Mouse (Mus musculus): ENCODE measurements at regions not wholly inside any gene's neighbourhood (a gene's known extent, or its start where the extent isn't known, plus 50 kb on each side); places are given as distances from the start of the nearest gene placed in this dataset.

DNA sequence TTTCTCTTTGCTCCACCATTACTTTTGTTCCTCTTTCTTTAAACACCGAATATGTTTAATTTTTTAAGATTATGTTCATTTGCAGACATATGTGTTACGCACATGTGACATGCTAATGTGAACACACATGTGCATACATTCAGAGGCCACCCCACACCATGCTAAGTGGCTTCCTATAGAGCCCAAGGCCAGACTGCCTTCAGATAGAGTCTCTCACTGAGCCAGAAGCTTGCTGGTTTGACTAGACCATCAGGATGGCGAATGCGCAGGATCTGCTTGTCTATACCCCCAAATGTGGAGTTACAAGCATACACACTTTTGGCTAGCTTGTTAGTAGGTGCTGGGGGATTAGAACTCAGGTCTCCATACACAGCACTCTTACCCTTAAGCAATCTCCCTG lies 121.3 kb upstream of the Cxxc4 start:
- Histone ChIP-seq H3K9ac (ENCODE audit: low read depth, low read length) (no peak overlapping the region), H3K4me3 (ENCODE audit: low read depth, low read length) (no peak overlapping the region), H3K4me2 (ENCODE audit: low read depth, low read length) (no peak overlapping the region), H3K9me3 (replicated peaks; ENCODE audit: control insufficient read depth, low read length) (no peaks in the 10 kb centered on the region), H3K27ac (ENCODE audit: low read length) (no peak overlapping the region), H3K4me1 (ENCODE audit: control insufficient read depth, low read depth, low read length) (no peaks in the 10 kb centered on the region), H3K36me3 (ENCODE audit: control insufficient read depth, insufficient read depth) (no peaks in the 10 kb centered on the region), H3K27me3 (ENCODE audit: control insufficient read depth, insufficient read depth, low read depth, low read length) (no peaks in the 10 kb centered on the region)
- no peak for ATAC-seq (ENCODE audit: low read depth)
- WGBS (ENCODE audit: insufficient replicate concordance): 72% methylated on average over 4 of the region's 4 CpGs

DNA sequence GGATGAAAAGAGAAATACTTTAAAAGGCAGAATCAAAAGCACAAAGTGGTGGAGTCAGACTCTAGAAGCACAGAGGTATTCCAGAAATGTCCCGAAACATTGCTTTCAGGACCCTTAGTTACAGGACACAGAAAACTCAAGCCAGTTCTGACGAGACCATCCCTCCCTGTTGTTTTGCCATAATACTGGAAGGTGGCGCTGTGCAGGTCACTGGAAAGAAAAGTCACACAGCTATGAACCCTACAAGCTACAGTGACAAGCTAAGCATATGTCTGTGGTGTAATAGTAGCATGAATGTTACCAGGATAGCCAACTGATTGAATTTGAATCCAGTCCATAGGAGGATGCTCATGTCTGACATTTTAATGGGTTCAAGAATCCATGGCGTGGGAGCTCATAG lies 117.4 kb upstream of the Cxxc4 start:
- 51% methylated on average over 4 of the region's 4 CpGs for WGBS (ENCODE audit: insufficient replicate concordance)
- ATAC-seq (ENCODE audit: low read depth): no peak

DNA sequence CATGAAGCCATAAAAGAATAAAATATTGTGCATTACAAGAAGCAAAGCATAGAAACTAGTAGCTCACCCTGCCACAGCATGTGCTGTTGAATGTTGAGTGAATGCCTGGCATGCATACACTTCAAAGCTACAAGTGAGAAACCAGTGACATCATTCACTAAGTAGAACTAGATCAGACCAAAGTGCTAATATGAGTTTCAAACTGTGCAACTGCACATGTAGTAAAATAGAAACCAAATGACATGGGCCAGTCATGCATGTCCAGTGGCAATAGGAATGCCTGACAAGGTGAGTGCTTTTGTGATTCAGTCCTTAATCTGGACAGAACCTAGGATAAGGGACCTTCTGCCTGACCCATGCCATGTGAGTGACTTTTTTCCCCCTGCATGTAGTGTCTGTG lies 111.3 kb upstream of the Cxxc4 start:
- Histone ChIP-seq H3K4me3 (ENCODE audit: low read depth, low read length) (no peak overlapping the region), H3K36me3 (ENCODE audit: control insufficient read depth, insufficient read depth) (no peaks in the 10 kb centered on the region), H3K4me1 (ENCODE audit: control insufficient read depth, low read depth, low read length) (no peaks in the 10 kb centered on the region), H3K27me3 (ENCODE audit: control insufficient read depth, insufficient read depth, low read depth, low read length) (no peaks in the 10 kb centered on the region), H3K9me3 (replicated peaks; ENCODE audit: control insufficient read depth, low read length) (no peaks in the 10 kb centered on the region), H3K9ac (ENCODE audit: low read depth, low read length) (no peak overlapping the region), H3K4me2 (ENCODE audit: low read depth, low read length) (no peak overlapping the region), H3K27ac (ENCODE audit: low read length) (no peak overlapping the region)
- no peak for ATAC-seq (ENCODE audit: low read depth)

More for the DNA sequence above, 117.4 kb upstream of the Cxxc4 start:
- Histone ChIP-seq H3K36me3 (ENCODE audit: control insufficient read depth, insufficient read depth) (no peaks in the 10 kb centered on the region), H3K27ac (ENCODE audit: low read length) (no peak overlapping the region), H3K4me1 (ENCODE audit: control insufficient read depth, low read depth, low read length) (no peaks in the 10 kb centered on the region), H3K27me3 (ENCODE audit: control insufficient read depth, insufficient read depth, low read depth, low read length) (no peaks in the 10 kb centered on the region), H3K9me3 (replicated peaks; ENCODE audit: control insufficient read depth, low read length) (no peaks in the 10 kb centered on the region), H3K4me3 (ENCODE audit: low read depth, low read length) (no peak overlapping the region), H3K9ac (ENCODE audit: low read depth, low read length) (no peak overlapping the region), H3K4me2 (ENCODE audit: low read depth, low read length) (no peak overlapping the region)

DNA sequence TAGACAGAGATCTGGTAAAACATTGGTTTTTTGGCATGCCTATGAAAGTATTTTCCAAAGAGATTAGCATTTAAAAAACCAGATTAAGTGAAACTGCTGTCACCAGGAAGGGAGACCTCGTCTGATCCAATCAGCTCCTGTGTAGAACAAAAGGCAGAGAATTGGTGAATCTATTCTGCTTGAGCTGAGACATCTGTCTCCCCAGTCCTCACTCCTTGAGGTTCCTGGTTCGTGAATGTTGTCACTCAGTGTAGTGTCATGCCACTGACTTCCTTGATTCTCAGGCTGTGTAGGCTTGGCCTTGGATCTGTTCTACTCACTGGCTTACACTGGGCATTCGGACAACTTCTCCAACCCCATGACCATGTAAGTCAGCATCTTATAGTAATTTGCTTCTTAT lies 105.9 kb upstream of the Cxxc4 start:
- no peak overlapping the region for H3K9ac ChIP-seq (ENCODE audit: low read depth, low read length)
- H3K27me3 ChIP-seq (ENCODE audit: control insufficient read depth, insufficient read depth, low read depth, low read length): no peaks in the 10 kb centered on the region
- H3K4me1 ChIP-seq (ENCODE audit: control insufficient read depth, low read depth, low read length): no peaks in the 10 kb centered on the region
- no peak for ATAC-seq (ENCODE audit: low read depth)
- 30% methylated on average over 3 of the region's 3 CpGs for WGBS (ENCODE audit: insufficient replicate concordance)
- no peak overlapping the region for H3K4me3 ChIP-seq (ENCODE audit: low read depth, low read length)
- no peak overlapping the region for H3K4me2 ChIP-seq (ENCODE audit: low read depth, low read length)
- H3K9me3 ChIP-seq (replicated peaks; ENCODE audit: control insufficient read depth, low read length): no peaks in the 10 kb centered on the region
- no peaks in the 10 kb centered on the region for H3K36me3 ChIP-seq (ENCODE audit: control insufficient read depth, insufficient read depth)
- no peak overlapping the region for H3K27ac ChIP-seq (ENCODE audit: low read length)

DNA sequence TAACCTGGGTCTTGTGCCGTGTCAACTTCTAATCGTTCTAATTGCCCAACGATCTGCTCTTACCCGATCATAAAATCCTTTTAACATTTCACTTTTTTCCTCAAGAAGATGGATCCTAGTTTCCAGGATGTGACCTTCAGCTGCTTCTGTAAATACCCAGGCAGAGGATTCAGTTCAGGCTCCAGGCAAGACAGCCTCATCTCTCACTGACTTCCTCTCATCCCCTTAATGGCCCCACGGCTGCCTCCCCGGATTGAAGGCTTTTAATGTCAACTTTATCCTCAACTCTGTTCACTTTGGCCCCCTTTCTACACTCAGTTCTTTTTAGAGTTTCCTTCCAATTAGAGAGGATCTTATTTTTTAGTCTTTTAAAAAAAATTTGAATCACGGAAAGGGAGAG lies 91.0 kb upstream of the Cxxc4 start:
- H3K9ac ChIP-seq (ENCODE audit: low read depth, low read length): no peak overlapping the region
- no peak overlapping the region for H3K27ac ChIP-seq (ENCODE audit: low read length)
- H3K36me3 ChIP-seq (ENCODE audit: control insufficient read depth, insufficient read depth): no peaks in the 10 kb centered on the region
- no peaks in the 10 kb centered on the region for H3K9me3 ChIP-seq (replicated peaks; ENCODE audit: control insufficient read depth, low read length)
- no peaks in the 10 kb centered on the region for H3K27me3 ChIP-seq (ENCODE audit: control insufficient read depth, insufficient read depth, low read depth, low read length)
- no peaks in the 10 kb centered on the region for H3K4me1 ChIP-seq (ENCODE audit: control insufficient read depth, low read depth, low read length)
- WGBS (ENCODE audit: insufficient replicate concordance): 15% methylated on average over 7 of the region's 7 CpGs
- H3K4me3 ChIP-seq (ENCODE audit: low read depth, low read length): no peak overlapping the region
- no peak overlapping the region for H3K4me2 ChIP-seq (ENCODE audit: low read depth, low read length)
- ATAC-seq (ENCODE audit: low read depth): no peak

DNA sequence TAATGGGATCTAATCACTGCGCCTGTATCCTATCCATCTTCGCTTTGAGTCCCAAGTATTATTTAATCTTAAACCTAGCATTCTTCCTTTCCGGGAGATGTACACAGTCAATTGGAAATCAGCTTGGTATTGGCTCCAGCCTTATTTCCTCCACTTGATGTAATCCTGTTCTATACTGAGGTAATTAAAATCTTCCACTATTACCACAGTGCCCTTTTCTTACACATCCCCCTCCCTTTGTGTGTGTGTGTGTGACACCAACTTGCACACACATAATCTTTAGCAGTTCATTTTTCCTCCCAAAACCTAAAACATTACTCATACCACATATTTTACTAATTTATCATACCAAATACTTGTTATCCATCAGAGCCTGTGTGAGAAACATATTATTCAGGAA lies 90.3 kb upstream of the Cxxc4 start:
- Histone ChIP-seq H3K27me3 (ENCODE audit: control insufficient read depth, insufficient read depth, low read depth, low read length) (no peaks in the 10 kb centered on the region), H3K4me2 (ENCODE audit: low read depth, low read length) (no peak overlapping the region), H3K36me3 (ENCODE audit: control insufficient read depth, insufficient read depth) (no peaks in the 10 kb centered on the region), H3K9me3 (replicated peaks; ENCODE audit: control insufficient read depth, low read length) (no peaks in the 10 kb centered on the region), H3K4me1 (ENCODE audit: control insufficient read depth, low read depth, low read length) (no peaks in the 10 kb centered on the region), H3K27ac (ENCODE audit: low read length) (no peak overlapping the region), H3K4me3 (ENCODE audit: low read depth, low read length) (no peak overlapping the region), H3K9ac (ENCODE audit: low read depth, low read length) (no peak overlapping the region)
- ATAC-seq (ENCODE audit: low read depth): no peak
- 66% methylated on average over 3 of the region's 3 CpGs for WGBS (ENCODE audit: insufficient replicate concordance)

DNA sequence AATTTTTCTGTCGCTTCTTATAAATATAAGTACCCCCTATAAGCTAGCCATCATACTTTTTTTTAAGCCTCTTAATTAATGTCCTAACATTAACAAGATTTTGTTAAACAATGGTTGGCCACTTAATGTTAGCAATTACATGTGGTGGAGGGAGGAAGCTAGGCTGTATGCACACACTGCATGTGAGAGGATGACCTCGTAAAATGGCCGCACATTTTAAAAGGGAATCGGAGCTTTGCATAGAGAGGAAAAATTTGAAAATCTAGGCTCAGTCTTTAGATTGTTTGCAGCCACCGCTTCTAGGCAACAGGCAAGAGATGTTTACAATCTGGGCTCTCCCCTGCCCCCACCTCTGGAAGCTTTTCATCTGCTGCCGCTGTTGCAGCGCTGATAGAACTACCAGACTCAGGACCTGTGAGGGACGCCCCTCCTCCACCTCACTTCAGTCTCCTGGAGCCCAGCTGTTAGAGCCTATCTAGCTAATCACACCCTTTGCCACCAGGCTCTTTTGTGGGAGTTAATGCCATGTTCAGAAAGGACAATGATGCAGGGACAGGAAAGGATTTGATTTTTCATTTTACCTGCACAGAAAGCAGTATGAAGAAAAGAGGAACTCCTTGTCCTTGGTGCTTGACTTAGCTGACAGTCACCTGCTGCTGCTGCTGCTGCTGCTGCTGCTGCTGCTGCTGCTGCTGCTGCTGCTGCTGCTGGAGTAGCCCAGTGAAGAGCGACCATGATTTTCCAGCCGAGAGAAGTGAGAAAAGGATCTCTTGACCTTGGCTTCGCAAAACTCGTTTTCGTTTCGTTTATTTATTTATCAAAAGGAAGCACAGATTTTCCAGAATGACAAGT lies 89.7 kb upstream of the Cxxc4 start:
- no peaks in the 10 kb centered on the region for H3K36me3 ChIP-seq (ENCODE audit: control insufficient read depth, insufficient read depth)
- ATAC-seq (ENCODE audit: low read depth): no peak
- no peaks in the 10 kb centered on the region for H3K4me1 ChIP-seq (ENCODE audit: control insufficient read depth, low read depth, low read length)
- WGBS (ENCODE audit: insufficient replicate concordance): 16% methylated on average over 14 of the region's 14 CpGs
- H3K27me3 ChIP-seq (ENCODE audit: control insufficient read depth, insufficient read depth, low read depth, low read length): no peaks in the 10 kb centered on the region
- no peak overlapping the region for H3K4me3 ChIP-seq (ENCODE audit: low read depth, low read length)
- no peaks in the 10 kb centered on the region for H3K9me3 ChIP-seq (replicated peaks; ENCODE audit: control insufficient read depth, low read length)
- peak overlapping the region; percentile 24 for H3K4me2 ChIP-seq (ENCODE audit: low read depth, low read length)
- no peak overlapping the region for H3K27ac ChIP-seq (ENCODE audit: low read length)
- no peak overlapping the region for H3K9ac ChIP-seq (ENCODE audit: low read depth, low read length)

DNA sequence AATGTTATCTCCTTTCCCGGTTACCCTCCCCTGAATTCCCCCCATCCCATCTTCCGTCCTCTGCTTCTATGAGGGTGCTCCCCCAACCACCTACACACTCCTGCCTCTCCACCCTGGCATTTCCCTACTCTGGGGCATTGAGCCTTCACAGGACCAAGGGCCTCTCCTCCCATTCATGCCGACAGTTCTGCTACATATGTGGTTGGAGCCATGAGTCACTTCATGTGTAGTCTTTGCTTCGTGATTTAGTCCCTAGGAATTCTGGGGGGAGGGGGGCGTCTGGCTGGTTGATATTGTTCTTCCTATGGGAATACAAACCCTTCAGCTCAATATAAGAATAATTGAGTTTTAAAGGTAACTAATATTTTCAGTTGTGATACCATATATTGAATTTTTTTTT lies 74.0 kb upstream of the Cxxc4 start:
- WGBS (ENCODE audit: insufficient replicate concordance): 59% methylated on average over 5 of the region's 5 CpGs
- Histone ChIP-seq H3K27ac (ENCODE audit: low read length) (no peak overlapping the region), H3K27me3 (ENCODE audit: control insufficient read depth, insufficient read depth, low read depth, low read length) (no peaks in the 10 kb centered on the region), H3K9me3 (replicated peaks; ENCODE audit: control insufficient read depth, low read length) (no peaks in the 10 kb centered on the region), H3K4me2 (ENCODE audit: low read depth, low read length) (no peak overlapping the region), H3K9ac (ENCODE audit: low read depth, low read length) (no peak overlapping the region), H3K4me3 (ENCODE audit: low read depth, low read length) (no peak overlapping the region), H3K4me1 (ENCODE audit: control insufficient read depth, low read depth, low read length) (no peaks in the 10 kb centered on the region), H3K36me3 (ENCODE audit: control insufficient read depth, insufficient read depth) (no peaks in the 10 kb centered on the region)
- no peak for ATAC-seq (ENCODE audit: low read depth)

DNA sequence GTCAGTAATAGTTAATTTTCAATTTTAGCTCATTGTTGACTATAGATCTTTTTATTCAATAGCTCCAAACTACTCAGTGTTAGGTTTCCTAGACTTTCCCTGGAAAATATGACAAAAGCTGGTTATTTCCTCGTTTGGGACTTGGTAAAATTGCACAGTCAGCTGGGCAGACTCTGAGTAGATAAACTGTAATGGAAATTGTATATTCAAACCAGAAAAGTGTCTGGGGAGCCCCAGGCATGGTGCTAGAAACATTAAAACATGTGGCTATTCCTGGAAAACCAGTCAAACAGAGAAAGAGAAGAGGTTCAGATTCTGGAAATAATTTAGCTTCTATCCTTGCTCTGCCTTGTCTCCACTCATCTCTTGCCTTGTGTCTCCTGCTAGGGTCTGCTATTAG lies 66.4 kb upstream of the Cxxc4 start:
- Histone ChIP-seq H3K4me1 (ENCODE audit: control insufficient read depth, low read depth, low read length) (no peaks in the 10 kb centered on the region), H3K27ac (ENCODE audit: low read length) (no peak overlapping the region), H3K36me3 (ENCODE audit: control insufficient read depth, insufficient read depth) (no peaks in the 10 kb centered on the region), H3K4me3 (ENCODE audit: low read depth, low read length) (no peak overlapping the region), H3K27me3 (ENCODE audit: control insufficient read depth, insufficient read depth, low read depth, low read length) (no peaks in the 10 kb centered on the region), H3K9me3 (replicated peaks; ENCODE audit: control insufficient read depth, low read length) (no peaks in the 10 kb centered on the region), H3K4me2 (ENCODE audit: low read depth, low read length) (no peak overlapping the region), H3K9ac (ENCODE audit: low read depth, low read length) (no peak overlapping the region)
- no peak for ATAC-seq (ENCODE audit: low read depth)
- 31% methylated on average over 1 of the region's 1 CpGs for WGBS (ENCODE audit: insufficient replicate concordance)

Measured in liver, embryonic 16.5 days (tissue).